Mouse (Mus musculus): ENCODE measurements around the gene Safb2. TPM values are rescaled to one million over a fixed set of nuclear protein-coding genes. Genes with fewer than 3 reads are reported as not detected.

Gene Safb2
- polyA plus RNA-seq, 1 experiment from 2014 or later = 100 TPM

DNA sequence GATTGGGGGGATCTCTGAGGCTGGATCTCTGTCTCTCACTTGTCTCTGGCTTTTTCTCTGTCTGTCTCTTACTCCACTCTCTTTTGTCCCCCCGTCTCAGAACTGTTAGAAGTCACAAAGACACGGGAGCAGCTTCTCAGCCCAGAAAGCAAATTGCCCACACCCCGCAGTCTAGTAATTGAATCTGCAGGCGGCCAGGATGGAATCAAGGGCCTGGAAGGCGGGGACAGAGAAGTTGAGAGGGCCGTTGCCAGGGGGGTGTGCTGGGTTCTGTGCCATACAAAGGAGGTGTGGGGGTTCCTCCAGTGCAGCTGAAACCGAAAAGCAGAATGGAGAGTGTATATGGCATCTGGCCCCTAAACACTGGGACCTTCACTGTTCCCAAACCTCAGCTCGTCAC, 41.6 kb downstream of the Safb2 start:
- H3K36me3 ChIP-seq = no peaks in the 10 kb centered on the region
- no peak overlapping the region for H3K4me2 ChIP-seq (replicated peaks)
- no peaks in the 10 kb centered on the region for H3K27me3 ChIP-seq
- no peaks in the 10 kb centered on the region for H3K9me3 ChIP-seq
- no peak for ATAC-seq (ENCODE audit: insufficient number of reproducible peaks, insufficient read depth, low FRiP score, low TSS enrichment)
- WGBS = 44% methylated on average over 8 of the region's 8 CpGs
- no peak overlapping the region for H3K4me3 ChIP-seq
- H3K27ac ChIP-seq = no peak overlapping the region
- no peak overlapping the region for H3K9ac ChIP-seq
- no peaks in the 10 kb centered on the region for H3K4me1 ChIP-seq

DNA sequence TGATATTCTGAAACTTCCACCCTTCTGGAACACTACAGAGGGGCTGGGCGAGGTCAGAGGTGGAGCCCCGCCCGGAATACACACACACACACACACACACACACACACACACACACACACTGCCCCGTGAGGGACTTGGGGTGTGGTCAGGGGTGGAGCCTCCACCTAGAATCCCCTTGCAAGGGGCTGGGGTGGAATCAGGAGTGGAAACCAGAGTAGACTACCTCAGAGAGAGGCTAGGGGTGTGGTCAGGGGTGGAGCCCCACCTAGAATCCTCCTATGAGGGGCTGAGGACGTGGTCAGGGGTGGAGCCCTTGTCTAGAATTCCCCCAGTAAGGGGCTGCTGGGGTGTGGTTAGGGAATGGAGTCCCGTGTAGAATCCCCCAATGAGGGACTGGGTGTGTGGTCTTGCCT, 43.8 kb downstream of the Safb2 start:
- H3K9ac ChIP-seq = no peak overlapping the region
- no peak overlapping the region for H3K27ac ChIP-seq
- no peak overlapping the region for H3K4me3 ChIP-seq
- no peaks in the 10 kb centered on the region for H3K27me3 ChIP-seq
- WGBS = 32% methylated on average over 6 of the region's 6 CpGs
- H3K4me2 ChIP-seq (replicated peaks) = no peak overlapping the region
- no peaks in the 10 kb centered on the region for H3K36me3 ChIP-seq
- ATAC-seq (ENCODE audit: insufficient number of reproducible peaks, insufficient read depth, low FRiP score, low TSS enrichment) = 0 out of 2 replicates have a peak, but pooled peaks have one; percentile 24
- H3K4me1 ChIP-seq = no peaks in the 10 kb centered on the region
- no peaks in the 10 kb centered on the region for H3K9me3 ChIP-seq

DNA sequence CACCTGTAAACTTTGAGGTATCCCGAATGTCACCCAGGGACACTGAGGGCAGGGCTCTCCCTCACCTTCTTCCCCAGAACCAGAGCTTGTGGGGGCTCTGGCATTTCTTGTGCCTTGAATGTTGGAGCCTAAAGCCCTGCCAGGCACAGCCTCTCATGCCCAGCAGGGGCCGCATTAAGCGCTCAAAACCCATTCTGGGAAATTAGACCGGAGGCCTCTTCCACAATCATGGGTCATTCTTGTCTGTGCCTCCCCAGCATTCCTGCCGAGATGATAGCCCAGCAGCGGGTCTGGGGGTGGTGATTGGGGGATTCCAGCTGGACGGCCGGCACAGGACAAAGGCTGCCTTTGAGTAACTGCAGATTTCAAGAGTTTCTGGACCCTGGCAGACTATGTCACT, 46.5 kb downstream of the Safb2 start:
- Histone ChIP-seq H3K4me2 (replicated peaks) (no peak overlapping the region), H3K9ac (no peak overlapping the region), H3K27me3 (no peaks in the 10 kb centered on the region), H3K36me3 (no peaks in the 10 kb centered on the region), H3K4me1 (no peaks in the 10 kb centered on the region), H3K4me3 (no peak overlapping the region), H3K9me3 (no peaks in the 10 kb centered on the region), H3K27ac (no peak overlapping the region)
- no peak for ATAC-seq (ENCODE audit: insufficient number of reproducible peaks, insufficient read depth, low FRiP score, low TSS enrichment)
- 19% methylated on average over 8 of the region's 8 CpGs for WGBS

DNA sequence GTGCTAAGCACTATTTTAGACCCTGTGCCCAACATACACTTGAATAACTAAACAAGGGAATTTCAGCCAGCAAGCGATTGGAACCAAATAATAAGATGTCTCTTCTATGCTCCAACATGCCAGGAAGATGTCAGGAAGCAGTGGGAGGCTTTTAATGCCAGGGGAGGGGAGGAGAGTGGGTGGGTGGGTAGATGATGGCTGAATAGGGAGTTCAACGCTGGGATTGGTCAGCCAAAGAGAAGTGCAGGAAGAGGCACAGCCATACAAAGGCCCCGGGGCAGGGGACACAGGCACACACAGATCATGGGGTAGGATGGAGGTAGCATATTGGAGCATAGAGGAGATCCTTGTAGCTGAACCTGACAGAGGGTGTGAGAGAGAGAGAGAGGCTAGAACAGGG, 47.5 kb downstream of the Safb2 start:
- Histone ChIP-seq H3K9ac (no peak overlapping the region), H3K27ac (no peak overlapping the region), H3K4me2 (replicated peaks) (no peak overlapping the region), H3K4me1 (no peaks in the 10 kb centered on the region), H3K9me3 (no peaks in the 10 kb centered on the region), H3K36me3 (no peaks in the 10 kb centered on the region), H3K27me3 (no peaks in the 10 kb centered on the region), H3K4me3 (no peak overlapping the region)
- no peak for ATAC-seq (ENCODE audit: insufficient number of reproducible peaks, insufficient read depth, low FRiP score, low TSS enrichment)
- 67% methylated on average over 3 of the region's 3 CpGs for WGBS

DNA sequence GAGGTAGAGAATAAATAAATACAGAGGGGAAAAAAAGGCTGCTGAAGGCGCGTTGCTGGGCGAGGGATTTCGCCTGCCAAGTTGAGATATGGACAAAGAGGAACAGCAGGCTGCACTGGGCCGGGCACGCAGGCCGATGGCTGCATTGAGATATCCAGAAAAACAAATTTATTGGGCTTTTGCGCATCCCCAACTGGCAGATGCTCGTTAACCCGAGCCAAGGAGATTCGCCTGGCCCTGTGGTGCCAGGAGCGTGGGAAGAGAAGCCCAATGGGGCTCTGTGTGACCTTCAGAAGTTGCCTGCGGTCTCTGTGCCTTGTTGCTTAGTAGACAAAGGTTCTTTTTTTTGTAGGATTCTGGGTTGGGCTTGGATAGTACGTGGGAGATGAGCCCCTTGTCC, 48.2 kb downstream of the Safb2 start:
- H3K4me2 ChIP-seq (replicated peaks) = no peak overlapping the region
- H3K4me3 ChIP-seq = no peak overlapping the region
- no peaks in the 10 kb centered on the region for H3K4me1 ChIP-seq
- WGBS = 64% methylated on average over 14 of the region's 14 CpGs
- no peaks in the 10 kb centered on the region for H3K36me3 ChIP-seq
- no peaks in the 10 kb centered on the region for H3K27me3 ChIP-seq
- no peaks in the 10 kb centered on the region for H3K9me3 ChIP-seq
- H3K27ac ChIP-seq = no peak overlapping the region
- no peak overlapping the region for H3K9ac ChIP-seq
- no peak for ATAC-seq (ENCODE audit: insufficient number of reproducible peaks, insufficient read depth, low FRiP score, low TSS enrichment)

DNA sequence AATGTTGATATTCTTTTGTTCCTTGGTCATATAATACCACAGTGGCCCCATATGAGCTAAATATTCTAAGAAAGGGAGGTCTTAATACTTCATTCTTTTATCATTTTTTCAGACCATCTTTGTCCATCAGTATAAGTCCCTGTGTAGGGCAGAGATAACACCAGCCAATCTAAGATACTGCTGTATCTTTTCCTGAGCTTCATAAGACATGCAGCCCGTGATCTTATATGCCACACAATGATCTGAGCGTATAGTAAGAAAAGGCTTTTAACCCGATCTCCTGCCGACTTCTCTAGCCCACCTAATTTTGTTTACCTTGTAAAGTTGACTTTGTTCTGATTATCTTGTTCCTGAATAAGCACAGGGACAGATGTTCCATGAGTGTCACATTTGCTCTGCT, 59.4 kb downstream of the Safb2 start:
- Histone ChIP-seq H3K36me3 (no peaks in the 10 kb centered on the region), H3K9me3 (no peaks in the 10 kb centered on the region), H3K27me3 (no peaks in the 10 kb centered on the region; the same call in 1 of the 2 replicates), H3K9ac (no peak overlapping the region), H3K4me1 (no peaks in the 10 kb centered on the region), H3K4me2 (replicated peaks) (no peak overlapping the region), H3K4me3 (no peak overlapping the region), H3K27ac (no peak overlapping the region)
- no peak for ATAC-seq (ENCODE audit: insufficient number of reproducible peaks, insufficient read depth, low FRiP score, low TSS enrichment)
- 70% methylated on average over 4 of the region's 4 CpGs for WGBS

DNA sequence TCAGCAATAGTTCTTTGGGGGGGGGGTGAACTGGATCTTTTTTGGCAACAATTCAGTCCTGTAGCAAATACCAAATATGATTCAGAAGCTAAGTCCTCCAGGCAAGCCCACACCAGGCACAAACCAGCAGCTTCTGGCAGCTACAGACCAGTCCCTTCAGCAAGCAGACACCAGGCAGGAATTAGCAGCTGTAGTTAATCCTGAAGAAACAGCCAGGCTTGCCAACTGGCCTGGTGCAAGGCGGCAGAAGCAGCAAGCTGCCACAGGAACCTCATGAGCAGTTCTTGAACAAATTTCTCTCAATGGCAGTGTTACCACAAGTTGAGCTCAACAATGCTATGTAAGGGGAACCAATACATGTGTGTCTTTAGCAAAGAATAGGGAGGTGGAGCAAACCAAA, 61.6 kb downstream of the Safb2 start:
- H3K9me3 ChIP-seq = no peaks in the 10 kb centered on the region
- H3K9ac ChIP-seq = no peak overlapping the region
- no peak overlapping the region for H3K27ac ChIP-seq
- 48% methylated on average over 1 of the region's 1 CpGs for WGBS
- no peak overlapping the region for H3K4me2 ChIP-seq (replicated peaks)
- no peaks in the 10 kb centered on the region; the same call in 1 of the 2 replicates for H3K27me3 ChIP-seq
- H3K36me3 ChIP-seq = no peaks in the 10 kb centered on the region
- ATAC-seq (ENCODE audit: insufficient number of reproducible peaks, insufficient read depth, low FRiP score, low TSS enrichment) = no peak
- H3K4me3 ChIP-seq = no peak overlapping the region
- no peaks in the 10 kb centered on the region for H3K4me1 ChIP-seq

DNA sequence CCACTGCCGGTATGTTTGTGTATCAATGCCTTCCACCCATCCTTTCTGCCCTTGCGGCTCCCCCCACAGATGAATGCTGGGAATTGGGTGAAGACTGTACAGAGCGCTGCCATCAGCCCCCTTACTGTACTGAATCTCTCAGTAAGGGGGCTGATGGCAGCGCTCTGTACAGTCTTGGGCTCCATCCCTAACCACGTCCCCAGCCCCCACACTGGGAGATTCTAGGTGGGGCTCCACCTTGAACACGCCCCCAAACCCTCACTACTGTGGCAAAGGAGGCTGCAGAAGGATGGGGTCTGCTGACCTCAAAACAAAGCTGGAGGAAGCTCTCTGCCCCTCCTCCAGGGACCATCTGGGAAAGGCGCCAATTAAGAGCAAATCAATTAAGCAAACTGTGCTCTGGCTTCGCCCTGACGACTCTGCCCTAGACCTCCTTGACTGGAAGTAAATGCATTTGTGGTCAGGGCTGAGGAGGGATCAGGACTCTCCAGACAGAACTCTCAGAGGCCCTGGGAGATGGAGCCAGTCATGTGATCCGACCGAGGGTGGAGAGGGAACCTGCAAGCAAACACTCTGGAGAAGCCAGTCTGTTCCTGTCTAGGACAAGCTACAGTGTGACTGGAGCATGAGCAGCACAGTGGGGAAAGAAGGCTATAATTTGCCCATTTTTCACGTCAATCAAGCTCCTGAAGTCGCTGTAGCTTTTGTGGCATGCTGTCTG, 68.5 kb downstream of the Safb2 start:
- Histone ChIP-seq H3K27me3 (peaks cover 46% of the 10 kb centered on the region), H3K4me1 (peaks cover 20% of the 10 kb centered on the region), H3K4me2 (replicated peaks) (peak overlapping the region; percentile 38), H3K4me3 (no peak overlapping the region), H3K9me3 (no peaks in the 10 kb centered on the region), H3K9ac (0 out of 2 replicates have a peak overlapping the region, but pooled peaks have one; percentile 12), H3K27ac (peak overlapping the region; percentile 54; the same call in 1 of the 2 replicates), H3K36me3 (no peaks in the 10 kb centered on the region)
- WGBS = 10% methylated on average over 13 of the region's 13 CpGs
- ATAC-seq (ENCODE audit: insufficient number of reproducible peaks, insufficient read depth, low FRiP score, low TSS enrichment) = peak; percentile 75

DNA sequence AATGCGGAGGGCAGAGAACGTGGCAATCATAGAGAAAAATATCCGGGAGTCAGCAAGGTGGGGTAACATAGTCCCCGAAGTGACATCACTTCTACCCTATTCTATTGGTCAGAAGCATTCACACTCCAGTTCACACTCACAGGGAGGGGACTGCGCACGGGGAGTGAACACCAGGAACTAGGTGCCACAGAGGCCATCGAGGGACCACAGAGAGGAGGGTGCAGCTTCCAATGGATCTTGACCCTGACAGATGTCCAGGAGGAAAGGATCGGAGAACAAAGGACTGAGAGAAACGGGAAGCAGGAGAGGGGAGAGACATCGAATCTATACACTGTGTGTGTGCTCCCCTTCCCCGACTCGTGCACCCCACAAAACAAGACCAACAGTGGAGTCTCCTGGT, 69.5 kb downstream of the Safb2 start:
- no peaks in the 10 kb centered on the region for H3K9me3 ChIP-seq
- no peak overlapping the region for H3K9ac ChIP-seq
- 52% methylated on average over 12 of the region's 12 CpGs for WGBS
- no peak overlapping the region for H3K27ac ChIP-seq
- H3K27me3 ChIP-seq = peaks cover 55% of the 10 kb centered on the region
- no peak overlapping the region for H3K4me3 ChIP-seq
- ATAC-seq (ENCODE audit: insufficient number of reproducible peaks, insufficient read depth, low FRiP score, low TSS enrichment) = no peak
- H3K36me3 ChIP-seq = no peaks in the 10 kb centered on the region
- peaks cover 22% of the 10 kb centered on the region for H3K4me1 ChIP-seq
- H3K4me2 ChIP-seq (replicated peaks) = no peak overlapping the region

DNA sequence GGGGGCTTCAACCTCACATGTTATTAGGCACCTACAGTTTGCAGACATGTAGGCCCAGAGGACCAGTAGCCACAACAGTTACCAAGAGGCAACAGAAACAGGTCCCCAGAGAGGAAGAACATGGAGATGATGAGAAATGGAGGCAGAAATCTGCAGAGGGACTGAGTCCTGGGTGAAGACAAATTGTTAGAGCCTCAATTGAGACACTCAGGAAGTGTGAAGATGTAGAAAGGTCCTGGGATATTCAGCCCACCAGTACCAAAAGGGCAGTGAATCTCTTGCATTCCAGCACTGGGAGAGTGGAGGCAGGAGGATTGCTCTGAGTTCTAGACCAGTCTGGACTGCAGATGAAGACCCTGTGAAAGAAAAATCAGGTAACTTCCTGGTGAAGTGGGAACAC, 70.1 kb downstream of the Safb2 start:
- Histone ChIP-seq H3K27ac (no peak overlapping the region), H3K36me3 (no peaks in the 10 kb centered on the region), H3K9ac (no peak overlapping the region), H3K4me1 (peaks cover 28% of the 10 kb centered on the region), H3K4me2 (replicated peaks) (no peak overlapping the region), H3K9me3 (no peaks in the 10 kb centered on the region), H3K27me3 (peaks cover 61% of the 10 kb centered on the region), H3K4me3 (no peak overlapping the region)
- no peak for ATAC-seq (ENCODE audit: insufficient number of reproducible peaks, insufficient read depth, low FRiP score, low TSS enrichment)

DNA sequence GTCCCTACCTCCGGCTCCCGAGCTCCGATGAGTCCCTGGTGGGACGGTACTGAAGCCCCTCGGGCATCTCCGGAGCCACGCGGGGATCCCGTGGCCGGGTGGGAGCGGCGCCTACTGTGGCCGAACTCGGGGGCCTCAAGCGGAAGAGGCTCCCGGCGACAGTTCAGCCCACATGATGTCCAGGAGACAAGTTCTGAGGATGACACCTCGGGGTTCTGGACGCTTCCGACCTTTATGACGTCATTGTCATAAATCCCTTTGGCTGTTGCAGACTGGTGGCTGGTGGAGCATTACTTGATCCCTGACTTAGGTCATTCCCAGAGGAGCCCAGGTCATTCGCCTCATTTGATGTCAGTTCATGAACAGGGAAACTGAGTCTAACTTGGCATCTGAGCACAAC, 72.1 kb downstream of the Safb2 start, which contains the start of gene Znrf4:
TSS of gene Znrf4 (minus strand) at position 122 of the 400 bp plus-strand sequence.
- H3K27ac ChIP-seq = no peak within 1 kb of the TSS
- H3K4me1 ChIP-seq = peaks cover 29% of the 10 kb centered on the region
- no peaks in the 10 kb centered on the region for H3K9me3 ChIP-seq
- H3K36me3 ChIP-seq = no peaks in the 10 kb centered on the region
- ATAC-seq (ENCODE audit: insufficient number of reproducible peaks, insufficient read depth, low FRiP score, low TSS enrichment) = no peak
- WGBS = 62% methylated on average over 22 of the region's 22 CpGs
- peaks cover 71% of the 10 kb centered on the region for H3K27me3 ChIP-seq
- no peak within 1 kb of the TSS for H3K9ac ChIP-seq
- peak within 1 kb of the TSS; percentile 39 for H3K4me2 ChIP-seq (replicated peaks)
- peak within 1 kb of the TSS; percentile 26 for H3K4me3 ChIP-seq

DNA sequence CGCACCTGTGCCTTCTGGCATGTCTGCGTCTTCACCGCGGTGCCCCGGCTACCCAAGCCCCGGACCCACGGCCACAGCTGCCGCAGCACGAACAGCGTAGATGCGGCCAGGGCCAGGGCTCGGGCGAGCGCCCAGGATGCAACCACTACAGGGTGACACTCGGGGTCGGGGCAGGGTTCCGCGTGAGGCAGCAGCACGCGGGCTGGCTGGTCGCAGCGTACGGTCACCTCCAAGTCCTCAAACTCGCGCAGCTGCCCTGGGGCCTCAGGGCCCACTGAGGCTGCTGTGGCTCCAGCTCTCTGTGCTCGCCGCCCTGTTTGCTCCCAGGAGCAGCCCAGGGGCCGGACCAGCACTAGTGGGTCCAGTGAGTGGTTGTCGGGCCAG, 72.7 kb downstream of the Safb2 start:
- Histone ChIP-seq H3K36me3 (no peaks in the 10 kb centered on the region), H3K27ac (no peak overlapping the region), H3K27me3 (peaks cover 71% of the 10 kb centered on the region), H3K9me3 (no peaks in the 10 kb centered on the region), H3K9ac (no peak overlapping the region), H3K4me1 (peaks cover 35% of the 10 kb centered on the region), H3K4me2 (replicated peaks) (peak overlapping the region; percentile 39), H3K4me3 (peak overlapping the region; percentile 26)
- no peak for ATAC-seq (ENCODE audit: insufficient number of reproducible peaks, insufficient read depth, low FRiP score, low TSS enrichment)
- 28% methylated on average over 29 of the region's 29 CpGs for WGBS

Measured in embryonic facial prominence, embryonic 12.5 days (tissue).